ENCODE assay signal across 28 mouse cellular contexts in the genomic region with DNA sequence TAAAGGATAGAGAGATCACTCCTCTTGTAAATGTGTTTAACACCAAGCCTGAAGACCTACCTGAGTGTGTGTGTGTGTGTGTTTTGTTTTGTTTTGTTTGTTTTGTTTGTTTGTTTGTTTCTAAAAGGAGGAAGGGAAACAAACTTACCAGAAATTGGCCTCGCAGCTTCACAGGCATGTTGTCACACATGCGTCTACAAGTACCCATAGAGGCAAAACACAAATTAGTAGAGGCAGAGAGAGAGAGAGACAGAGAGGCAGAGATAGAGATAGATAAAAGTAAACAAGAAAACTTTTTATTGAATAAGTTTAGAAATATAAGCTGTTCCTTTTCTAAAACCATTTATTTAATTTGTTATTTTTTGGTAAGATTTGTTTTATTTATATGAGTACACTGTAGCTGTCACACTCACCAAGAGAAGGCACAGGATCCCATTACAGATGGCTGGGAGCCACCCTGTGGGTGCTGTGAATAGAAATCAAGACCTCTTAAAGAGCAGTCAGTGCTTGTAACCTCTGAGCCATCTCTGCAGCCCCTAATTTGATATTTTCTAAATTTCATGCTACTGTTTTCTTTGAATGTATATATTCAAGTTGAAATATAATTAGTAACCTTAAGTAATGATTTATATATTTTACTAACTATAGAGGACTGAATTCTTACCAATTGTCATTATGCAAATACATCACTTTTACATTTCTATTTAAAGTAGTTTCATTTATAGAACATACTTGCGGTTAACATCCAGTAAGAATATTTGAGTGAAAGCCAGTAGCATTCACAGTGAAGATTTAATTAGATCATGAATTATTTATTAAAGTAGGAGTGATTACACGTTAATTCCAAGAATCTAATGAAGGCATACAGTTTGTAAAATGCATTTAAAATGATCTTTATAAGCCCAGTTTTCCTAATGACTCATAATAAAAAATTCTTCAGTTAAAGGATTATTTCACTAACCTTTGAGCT.
"Had no signal": no experiment of that assay in that cellular context is flagged by ENCODE, and none has a peak within 500 bp of the region (broad histone marks: within the 10 kb centered on the region; RNA-seq: fewer than 3 reads in every experiment).

No protein-coding gene starts in this region.

- H3K9me3 ChIP-seq: heart, embryonic 13.5 days; heart, embryonic 15.5 days; hindbrain, embryonic 13.5 days; hindbrain, embryonic 15.5 days; kidney, embryonic 15.5 days; limb, embryonic 13.5 days; limb, embryonic 15.5 days; liver, embryonic 12.5 days had no signal

- H3K4me3 ChIP-seq: heart, adult 2 months; heart, embryonic 13.5 days; heart, embryonic 15.5 days; hindbrain, embryonic 13.5 days; hindbrain, embryonic 15.5 days; kidney, embryonic 15.5 days; limb, embryonic 13.5 days; limb, embryonic 15.5 days; liver, embryonic 12.5 days had no signal

- H3K27ac ChIP-seq: heart, adult 2 months; heart, embryonic 13.5 days; heart, embryonic 15.5 days; hindbrain, embryonic 13.5 days; hindbrain, embryonic 15.5 days; hindbrain, postnatal 0 days; kidney, embryonic 15.5 days; kidney, postnatal 0 days; limb, embryonic 13.5 days; limb, embryonic 15.5 days; liver, embryonic 12.5 days; liver, embryonic 14.5 days had no signal

- H3K4me2 ChIP-seq: heart, embryonic 11.5 days; heart, embryonic 13.5 days; heart, embryonic 15.5 days; hindbrain, embryonic 13.5 days; hindbrain, embryonic 15.5 days; kidney, embryonic 15.5 days; limb, embryonic 13.5 days; limb, embryonic 15.5 days; liver, embryonic 12.5 days had no signal

- H3K36me3 ChIP-seq: heart, embryonic 13.5 days; heart, embryonic 15.5 days; hindbrain, embryonic 13.5 days; hindbrain, embryonic 15.5 days; kidney, embryonic 15.5 days; limb, embryonic 13.5 days; limb, embryonic 15.5 days; liver, embryonic 12.5 days had no signal

- H3K9ac ChIP-seq: heart, embryonic 13.5 days; heart, embryonic 15.5 days; hindbrain, embryonic 13.5 days; hindbrain, embryonic 15.5 days; kidney, embryonic 15.5 days; limb, embryonic 13.5 days; limb, embryonic 15.5 days; liver, embryonic 12.5 days; liver, embryonic 14.5 days had no signal

- H3K4me1 ChIP-seq: heart, embryonic 13.5 days; heart, embryonic 15.5 days; hindbrain, embryonic 13.5 days; hindbrain, embryonic 15.5 days; kidney, embryonic 15.5 days; limb, embryonic 13.5 days; limb, embryonic 15.5 days; liver, embryonic 12.5 days had no signal

- ATAC-seq: hindbrain, postnatal 0 days; intestine, embryonic 16.5 days; liver, embryonic 12.5 days had no signal

- DNase-seq: gastrocnemius, postnatal 14 days; gastrocnemius, postnatal 36 days; heart, adult 11 months; heart, adult 2 months; heart, postnatal 14 days; heart, postnatal 36 days; kidney, adult 11 months; kidney, adult 2 months; kidney, adult 9 months; kidney, postnatal 14 days; kidney, postnatal 36 days; layer of hippocampus, adult 9-11 months; layer of hippocampus, postnatal 36 days; left cerebral cortex, postnatal 4 days; lung, adult 18-20 months had no signal

- H3K27me3 ChIP-seq: heart, embryonic 13.5 days; heart, embryonic 15.5 days; hindbrain, embryonic 13.5 days; hindbrain, embryonic 15.5 days; kidney, embryonic 15.5 days; limb, embryonic 13.5 days; limb, embryonic 15.5 days; liver, embryonic 12.5 days had no signal
